Mouse (Mus musculus) spleen, embryonic (tissue): ENCODE data around the gene Stambp.

Experiments used
- CTCF ChIA-PET: fragments of 350-600 bp; sonication (Branson Sonifier 250); formaldehyde crosslinking; loops from one replicate; lab custom pipeline; 2022; lab: Charles Lee

Stambp gene

DNA sequence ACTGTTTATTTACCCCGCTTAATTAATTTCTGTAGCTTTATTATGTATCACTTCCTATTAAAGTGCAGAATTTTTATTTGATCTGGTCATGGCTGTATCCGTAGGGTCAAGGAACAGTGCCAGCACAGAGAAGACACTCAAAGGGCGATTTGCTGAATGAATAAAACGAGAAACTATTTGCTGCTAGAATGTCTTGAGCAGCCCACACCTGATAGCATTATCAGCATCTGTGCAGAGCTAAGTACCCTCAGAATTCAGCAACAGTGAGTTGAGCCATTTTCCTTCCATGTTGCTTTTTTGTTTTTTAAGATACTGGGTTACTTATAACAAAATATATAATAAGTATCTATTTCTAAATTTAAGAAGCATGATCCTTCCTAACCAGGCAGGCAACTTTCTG, 67.0 kb downstream of the Stambp start:
- CTCF ChIA-PET: interaction anchor here (0.5 to 0.6 kb wide), 2 partner anchors 82 to 115 kb away, joined by 4 to 10 read pairs; no protein-coding TSS in a partner anchor

DNA sequence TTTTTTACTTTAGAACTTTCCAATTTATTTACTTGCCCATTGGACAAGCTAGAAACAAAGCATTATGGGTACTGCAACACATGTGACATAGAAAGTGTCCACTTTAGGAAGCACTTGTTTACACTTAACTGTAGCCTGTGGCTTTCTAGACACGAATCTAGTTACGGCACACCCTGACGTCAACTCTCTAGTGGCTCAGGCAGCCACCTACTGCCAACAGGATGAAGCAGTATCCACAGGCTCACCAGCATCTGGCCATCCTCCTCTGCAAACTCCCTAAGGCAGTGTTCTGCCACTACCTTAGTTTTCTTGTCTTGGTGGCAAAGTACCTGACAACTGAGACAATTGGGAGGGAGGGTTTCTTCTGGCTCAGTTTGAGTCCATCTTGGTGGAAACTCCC, 69.2 kb downstream of the Stambp start:
- CTCF ChIA-PET: interaction anchor here (0.6 kb wide), 2 partner anchors 76 to 179 kb away, joined by 3 read pairs; no protein-coding TSS in a partner anchor

DNA sequence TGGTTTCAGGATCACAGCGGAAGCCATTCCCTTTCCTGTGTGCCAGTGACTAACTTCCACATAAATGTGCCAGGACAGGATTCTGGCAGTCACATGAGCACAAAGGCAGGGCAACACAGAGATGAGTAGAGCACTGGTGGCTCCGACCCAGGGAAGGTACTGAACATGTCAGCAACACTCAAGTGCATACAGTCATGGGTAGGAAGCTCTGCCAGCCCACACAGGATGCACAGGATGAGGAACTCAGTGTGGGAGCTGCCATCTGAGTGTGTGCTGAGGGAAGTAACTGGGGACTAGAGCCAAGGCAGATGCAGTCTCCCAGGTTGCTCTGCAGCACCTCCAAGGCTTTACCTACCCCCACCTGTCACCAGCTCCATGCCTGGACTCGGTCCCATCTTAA, 69.9 kb downstream of the Stambp start:
- CTCF ChIA-PET: no interaction called here

DNA sequence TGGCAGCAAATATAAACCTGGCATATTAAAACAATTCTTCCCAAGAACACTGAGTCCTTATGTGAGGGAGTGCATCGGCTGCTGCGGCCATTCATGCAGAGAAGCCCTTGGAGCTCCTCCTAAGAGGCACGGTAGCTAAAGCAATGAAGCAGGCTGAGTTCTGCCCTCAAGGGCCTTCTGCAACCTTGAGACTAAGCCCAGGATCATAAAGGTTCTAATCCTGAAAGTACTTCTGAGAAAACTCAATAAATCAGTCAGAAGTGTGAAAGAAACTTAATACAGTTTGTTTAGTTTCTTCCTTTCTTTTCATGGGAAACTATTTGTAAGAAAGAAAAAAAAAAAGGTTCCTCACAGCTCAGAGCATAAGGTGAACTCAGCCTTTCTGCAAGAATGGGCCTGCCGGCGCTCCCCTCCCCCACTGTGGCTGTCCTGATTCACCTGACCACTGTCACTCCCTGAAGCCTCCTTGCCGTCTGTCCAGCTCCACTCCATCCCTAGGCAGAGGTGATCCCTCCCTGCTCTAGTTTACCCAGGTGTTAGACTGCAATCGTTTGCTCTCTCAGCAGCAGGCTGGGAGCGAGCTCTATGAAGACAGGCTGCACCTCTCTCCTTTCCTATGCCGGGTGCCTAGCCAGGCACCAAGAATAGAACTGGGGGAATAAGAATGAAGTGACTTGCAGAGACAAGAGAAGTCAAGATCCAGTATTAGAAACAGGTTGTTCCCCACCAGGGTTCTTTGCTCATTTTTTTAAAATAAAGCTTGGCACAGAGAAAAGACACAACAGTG, 70.8 kb downstream of the Stambp start:
- CTCF ChIA-PET: no interaction called here

DNA sequence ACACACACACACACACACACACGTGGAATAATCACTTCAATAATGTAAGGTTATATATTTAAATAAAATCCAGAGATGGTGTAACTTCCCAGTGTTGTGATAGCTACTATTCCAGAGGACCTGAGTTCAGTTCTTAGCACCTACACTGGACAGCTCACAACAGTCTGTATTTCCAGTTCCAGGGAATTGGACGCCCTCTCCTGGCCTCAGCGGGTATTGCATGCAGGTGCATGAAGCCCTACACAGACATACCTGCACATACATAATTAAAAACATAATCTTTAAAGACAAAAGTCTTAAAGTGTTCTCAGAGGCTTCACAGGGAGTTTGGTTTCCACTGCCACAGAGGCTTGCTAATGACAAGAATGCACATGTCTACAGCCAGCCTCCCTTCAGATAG, 72.1 kb downstream of the Stambp start:
- CTCF ChIA-PET: no interaction called here

DNA sequence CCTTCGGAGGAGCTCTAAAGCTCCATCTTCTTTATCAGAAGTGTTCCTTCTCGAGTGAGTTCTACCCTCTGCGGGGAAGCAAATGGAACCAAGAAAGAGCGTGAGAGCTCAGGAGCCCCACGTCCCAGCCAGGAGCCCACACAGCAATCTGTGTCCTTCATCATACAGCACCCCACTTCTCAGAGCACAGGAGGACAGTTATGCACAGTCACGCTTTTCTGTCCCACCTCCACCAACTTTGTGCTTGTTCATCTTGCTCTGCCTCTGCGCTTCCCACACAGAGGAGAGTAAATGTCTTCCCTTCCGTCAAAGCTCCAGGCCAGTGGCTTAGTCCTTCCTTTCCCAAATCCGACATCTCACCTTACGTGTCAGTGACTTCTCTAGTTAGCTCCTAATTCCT, 73.5 kb downstream of the Stambp start:
- CTCF ChIA-PET: no interaction called here

DNA sequence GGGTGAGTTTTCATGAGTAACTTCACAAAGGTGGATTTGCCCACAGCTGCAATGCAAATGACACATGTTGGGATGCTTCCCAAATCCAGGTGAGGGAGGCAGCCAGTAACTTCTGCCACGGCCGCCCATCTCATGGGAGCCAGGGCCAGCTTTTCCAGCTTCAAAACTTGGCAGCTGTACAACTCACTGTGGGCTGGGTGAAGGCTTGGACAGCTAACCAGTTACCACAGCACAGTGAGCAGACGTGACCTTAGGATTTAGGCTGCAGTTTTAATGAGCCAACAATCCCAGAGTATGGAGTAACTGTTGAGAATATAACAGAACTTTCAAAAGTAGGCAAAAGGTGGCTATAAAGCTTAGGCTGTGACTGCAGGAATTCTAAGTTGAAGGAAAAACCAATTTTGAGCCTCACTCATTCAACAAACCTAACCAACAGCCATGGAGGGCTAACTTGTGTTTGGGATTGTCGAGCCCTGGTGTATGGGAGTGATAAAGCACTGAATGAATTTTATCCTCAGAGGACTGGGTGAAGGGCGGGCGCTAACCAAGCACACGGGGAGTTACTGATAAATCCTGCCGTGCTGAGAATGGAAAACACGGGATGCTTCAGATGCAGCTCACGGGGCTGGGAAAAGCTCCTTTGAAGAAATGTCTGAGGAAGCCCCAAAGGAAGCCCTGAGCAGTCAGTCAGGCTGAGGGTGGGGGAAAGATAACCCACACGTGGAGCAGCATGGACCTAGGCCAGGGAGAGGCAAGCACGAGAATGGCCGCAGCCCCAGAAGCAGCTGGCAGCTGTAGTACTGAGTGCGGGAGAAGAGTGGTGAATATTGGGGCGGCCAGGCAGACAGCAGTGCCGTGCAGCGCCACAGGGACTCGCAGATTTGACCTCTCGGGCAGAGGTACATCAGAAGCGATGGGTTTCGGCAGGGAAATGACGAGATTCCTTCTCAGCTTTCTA, 75.5 kb downstream of the Stambp start:
- CTCF ChIA-PET: no interaction called here

DNA sequence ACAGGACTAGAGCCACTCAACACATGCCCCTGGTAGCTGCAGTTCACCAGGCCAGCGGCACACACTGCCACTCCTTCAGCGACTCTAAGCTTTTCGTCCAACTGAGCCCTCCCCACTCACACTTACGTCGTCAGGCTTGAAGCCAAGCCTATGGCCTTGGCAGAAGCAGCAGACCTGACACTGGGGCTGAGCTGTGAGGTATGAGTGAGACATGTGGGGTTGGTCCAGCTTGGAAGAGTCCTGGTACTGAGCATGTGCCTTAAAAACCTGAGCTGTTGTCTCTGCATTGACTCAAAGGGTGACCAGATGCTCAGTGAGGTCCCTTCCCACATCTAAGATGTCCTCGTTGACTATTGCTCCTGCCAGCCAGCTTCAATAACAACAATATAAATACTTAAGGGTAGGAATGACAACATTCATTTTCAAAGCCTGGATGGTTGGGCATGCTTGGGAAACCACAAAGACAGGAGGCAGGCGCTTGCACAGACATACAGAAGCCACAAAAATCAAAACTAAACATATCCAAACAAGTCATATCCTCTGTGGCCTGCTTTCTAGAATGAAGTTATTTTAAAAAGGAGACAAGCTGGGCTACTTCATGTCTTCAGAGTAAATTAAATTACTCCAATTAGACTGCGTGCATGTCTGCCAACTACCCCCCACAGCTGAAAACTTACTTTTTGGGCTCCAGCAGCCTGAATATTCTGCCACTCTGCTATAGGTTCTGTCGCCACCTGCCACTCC, 76.3 kb downstream of the Stambp start:
- CTCF ChIA-PET: no interaction called here
